Mouse (Mus musculus) embryonic facial prominence, embryonic 14.5 days (tissue): ENCODE results near the gene Hoxc5. TPM values are rescaled to one million over a fixed set of nuclear protein-coding genes. Genes with fewer than 3 reads are reported as not detected.

Source experiments
- ATAC-seq: fragments of 200-750 bp; cut with Nextera tagmentation; 2 replicates; pipeline ENCODE4 v1.8.0; 2017; ENCODE audit warnings: low read depth, moderate number of reproducible peaks, moderate TSS enrichment
- DNase-seq: peaks from one replicate; pipeline ENCODE4 v3.0.0-alpha.2; 2015; ENCODE audit warnings: low spot score
- H3K27ac ChIP-seq: fragments of 300-500 bp; sonication (generic); replicated peaks from 2 replicates; pipeline ENCODE4 v1.5.1; 2014; ENCODE audit warnings: low read depth, mild to moderate bottlenecking, low read length, moderate library complexity
- H3K27me3 ChIP-seq: fragments of 300-500 bp; sonication (generic); replicated peaks from 2 replicates; pipeline ENCODE4 v1.6.1; 2014; ENCODE audit warnings: low read length; ENCODE audit not compliant: control insufficient read depth, insufficient read depth
- H3K36me3 ChIP-seq: fragments of 300-500 bp; sonication (generic); 2 replicates; pipeline ENCODE4 v1.6.1; 2014; ENCODE audit warnings: low read length, mixed read lengths; ENCODE audit not compliant: control insufficient read depth, insufficient read depth
- H3K4me1 ChIP-seq: fragments of 300-500 bp; sonication (generic); 2 replicates; pipeline ENCODE4 v1.6.1; 2014; ENCODE audit warnings: antibody characterized with exemption, low read length; ENCODE audit not compliant: control insufficient read depth, insufficient read depth
- H3K4me2 ChIP-seq: fragments of 300-500 bp; sonication (generic); 2 replicates; pipeline ENCODE4 v1.6.1; 2014; ENCODE audit warnings: low read depth, mild to moderate bottlenecking, low read length, moderate library complexity, mixed read lengths
- H3K4me3 ChIP-seq: fragments of 300-500 bp; sonication (generic); 2 replicates; pipeline ENCODE4 v1.5.1; 2014; ENCODE audit warnings: low read depth, mild to moderate bottlenecking, low read length
- H3K9ac ChIP-seq: fragments of 300-500 bp; sonication (generic); 2 replicates; pipeline ENCODE4 v1.6.1; 2014; ENCODE audit warnings: low read depth, mild to moderate bottlenecking, low read length, moderate library complexity, mixed read lengths
- H3K9me3 ChIP-seq: fragments of 300-500 bp; sonication (generic); 2 replicates; pipeline ENCODE4 v1.6.1; 2016; ENCODE audit warnings: low read length; ENCODE audit not compliant: control insufficient read depth
- WGBS: fragments of 180-500 bp; shearing (Covaris S2); extraction: QIAGEN DNeasy Blood & Tissue Kit; methylation state at CpG from one replicate; pipeline ENCODE4 v1.1.7; 2014; 5-methylcytosine and 5-hydroxymethylcytosine counted together
- polyA plus RNA-seq: library from polyadenylated mRNA; unstranded; fragments of >200 nt; fragmentation: Nextera tagmentation; extraction: Ambion mirVana; gene quantifications from 2 replicates; pipeline ENCODE4 v1.2.1, GENCODE M21; 2014

Hoxc5 gene
- polyA plus RNA-seq, 1 experiment from 2014 or later: 0.96 TPM

GRCm38 (mm10) chr15:102953561-102953960 is 13.7 kb upstream of the Hoxc5 start:
- no peak for DNase-seq
- WGBS: 4% methylated on average over 6 of the region's 6 CpGs
- H3K9me3 ChIP-seq: no peaks in the 10 kb centered on the region
- H3K9ac ChIP-seq: no peak overlapping the region
- peaks cover 99% of the 10 kb centered on the region for H3K27me3 ChIP-seq
- H3K4me2 ChIP-seq: no peak overlapping the region
- ATAC-seq: no peak
- H3K27ac ChIP-seq: no peak overlapping the region
- H3K4me3 ChIP-seq: no peak overlapping the region
- H3K4me1 ChIP-seq: no peaks in the 10 kb centered on the region
- no peaks in the 10 kb centered on the region for H3K36me3 ChIP-seq

DNA sequence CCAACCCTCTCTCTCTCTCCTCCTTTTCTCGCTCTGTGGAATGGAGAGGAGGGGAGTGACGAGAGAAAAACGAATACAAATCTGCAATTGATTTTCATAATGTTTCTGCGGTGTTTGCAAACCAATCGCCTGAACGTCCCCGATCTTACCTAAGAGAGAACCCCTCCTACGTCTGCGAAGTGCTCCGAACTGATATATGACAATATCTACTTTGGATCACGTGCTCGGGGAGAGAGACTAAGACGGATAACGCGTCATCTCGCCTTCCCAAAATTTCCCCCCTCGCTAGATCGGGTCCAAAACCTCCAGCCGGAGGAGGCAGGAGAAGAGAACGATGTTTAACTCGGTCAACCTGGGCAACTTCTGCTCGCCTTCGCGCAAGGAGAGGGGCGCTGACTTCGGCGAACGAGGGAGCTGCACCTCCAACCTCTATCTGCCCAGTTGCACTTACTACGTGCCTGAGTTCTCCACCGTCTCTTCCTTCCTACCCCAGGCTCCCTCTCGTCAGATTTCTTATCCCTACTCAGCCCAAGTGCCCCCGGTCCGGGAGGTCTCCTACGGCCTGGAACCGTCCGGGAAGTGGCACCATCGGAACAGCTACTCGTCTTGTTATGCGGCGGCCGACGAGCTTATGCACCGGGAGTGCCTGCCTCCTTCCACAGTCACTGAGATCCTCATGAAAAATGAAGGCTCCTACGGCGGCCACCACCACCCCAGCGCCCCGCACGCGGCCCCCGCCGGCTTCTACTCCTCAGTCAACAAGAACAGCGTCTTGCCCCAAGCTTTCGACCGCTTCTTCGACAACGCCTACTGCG is 12.8 kb upstream of the Hoxc5 start, which contains the start of gene Hoxc11:
Gene Hoxc11, plus strand, starts transcription at position 236 of the 815 bp plus-strand sequence.
- no peaks in the 10 kb centered on the region for H3K4me1 ChIP-seq
- H3K9ac ChIP-seq: no peak within 1 kb of the TSS
- no peak within 1 kb of the TSS for H3K4me2 ChIP-seq
- no peaks in the 10 kb centered on the region for H3K9me3 ChIP-seq
- 1% methylated on average over 51 of the region's 57 CpGs for WGBS
- no peak for ATAC-seq
- H3K4me3 ChIP-seq: 0 out of 2 replicates have a peak within 1 kb of the TSS, but pooled peaks have one; percentile 10
- H3K27ac ChIP-seq: no peak within 1 kb of the TSS
- peaks cover 98% of the 10 kb centered on the region for H3K27me3 ChIP-seq
- H3K36me3 ChIP-seq: no peaks in the 10 kb centered on the region
- DNase-seq: no peak

DNA sequence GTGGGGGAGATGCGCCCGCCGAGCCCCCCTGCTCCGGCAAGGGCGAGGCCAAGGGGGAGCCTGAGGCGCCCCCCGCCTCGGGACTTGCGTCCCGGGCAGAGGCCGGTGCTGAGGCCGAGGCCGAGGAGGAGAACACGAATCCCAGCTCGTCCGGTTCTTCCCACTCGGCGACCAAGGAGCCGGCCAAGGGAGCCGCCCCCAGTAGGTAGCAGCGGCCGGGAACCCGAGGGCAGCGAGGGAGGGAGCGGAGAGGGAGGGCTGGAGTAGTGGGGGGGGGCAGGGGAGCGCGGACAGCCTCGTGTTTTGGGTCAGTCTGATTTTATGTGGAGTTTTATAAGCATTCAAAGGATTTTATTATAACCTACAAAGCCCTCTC is 12.2 kb upstream of the Hoxc5 start:
- no peak overlapping the region for H3K9ac ChIP-seq
- no peak overlapping the region for H3K27ac ChIP-seq
- H3K4me1 ChIP-seq: no peaks in the 10 kb centered on the region
- no peaks in the 10 kb centered on the region for H3K36me3 ChIP-seq
- 0 out of 2 replicates have a peak overlapping the region, but pooled peaks have one; percentile 10 for H3K4me3 ChIP-seq
- H3K27me3 ChIP-seq: peaks cover 98% of the 10 kb centered on the region
- no peak overlapping the region for H3K4me2 ChIP-seq
- ATAC-seq (no peak), DNase-seq (no peak)
- WGBS: under 1% methylated on average over 26 of the region's 28 CpGs
- H3K9me3 ChIP-seq: no peaks in the 10 kb centered on the region

DNA sequence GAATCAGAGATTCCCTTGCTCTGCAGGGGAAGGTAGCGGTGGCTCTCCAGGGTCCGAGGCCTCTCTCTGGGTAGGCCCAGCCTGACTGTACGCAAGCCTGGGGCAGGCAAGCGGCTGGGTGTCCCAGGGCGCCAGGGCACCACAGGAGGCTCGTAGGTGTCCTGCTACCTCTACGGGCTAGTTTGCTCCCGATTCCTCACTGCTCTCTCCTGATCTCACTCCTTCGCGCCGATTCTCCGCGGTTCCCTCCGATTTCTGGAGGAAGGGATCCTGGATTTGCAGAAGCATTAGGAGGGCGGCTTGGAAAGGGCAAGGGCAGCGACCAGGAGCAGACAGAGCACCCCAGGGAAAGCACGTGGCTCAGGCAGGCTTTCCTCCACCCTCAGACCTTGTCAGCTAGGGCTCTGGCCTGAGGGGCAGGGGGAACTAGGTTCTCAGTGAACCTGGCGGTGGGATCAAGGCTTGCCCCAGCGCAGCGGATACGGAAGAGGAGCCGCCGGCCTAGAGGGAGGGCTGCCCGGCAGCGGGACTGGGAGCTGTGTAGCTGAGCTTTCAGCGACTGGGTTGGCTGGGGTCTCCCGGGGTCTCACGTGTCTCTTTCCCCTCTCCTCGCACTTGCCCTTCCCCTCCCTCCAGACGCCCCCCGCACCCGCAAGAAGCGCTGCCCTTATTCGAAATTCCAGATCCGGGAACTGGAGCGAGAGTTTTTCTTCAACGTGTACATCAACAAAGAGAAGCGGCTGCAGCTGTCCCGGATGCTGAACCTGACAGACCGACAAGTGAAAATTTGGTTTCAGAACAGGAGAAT is 11.2 kb upstream of the Hoxc5 start:
- H3K27ac ChIP-seq: no peak overlapping the region
- H3K4me1 ChIP-seq: no peaks in the 10 kb centered on the region
- no peak overlapping the region for H3K4me3 ChIP-seq
- DNase-seq (no peak), ATAC-seq (no peak)
- no peak overlapping the region for H3K9ac ChIP-seq
- peaks cover 98% of the 10 kb centered on the region for H3K27me3 ChIP-seq
- H3K4me2 ChIP-seq: no peak overlapping the region
- WGBS: 2% methylated on average over 31 of the region's 40 CpGs
- no peaks in the 10 kb centered on the region for H3K9me3 ChIP-seq
- H3K36me3 ChIP-seq: no peaks in the 10 kb centered on the region

- H3K4me3 ChIP-seq: no peak overlapping the region
- DNase-seq (no peak), ATAC-seq (no peak)
- H3K27me3 ChIP-seq: peaks cover 98% of the 10 kb centered on the region
- H3K36me3 ChIP-seq: no peaks in the 10 kb centered on the region
- H3K4me2 ChIP-seq: no peak overlapping the region
- H3K27ac ChIP-seq: no peak overlapping the region
- no peaks in the 10 kb centered on the region for H3K4me1 ChIP-seq
- 1% methylated on average over 12 of the region's 12 CpGs for WGBS
- no peaks in the 10 kb centered on the region for H3K9me3 ChIP-seq
- no peak overlapping the region for H3K9ac ChIP-seq
These were observed 10.3 kb upstream of the Hoxc5 start for GRCm38 (mm10) chr15:102956906-102957305.

GRCm38 (mm10) chr15:102959663-102960191 is 7.5 kb upstream of the Hoxc5 start:
- Histone ChIP-seq H3K9me3 (no peaks in the 10 kb centered on the region), H3K27me3 (peaks cover 98% of the 10 kb centered on the region), H3K9ac (no peak overlapping the region), H3K27ac (no peak overlapping the region), H3K4me3 (no peak overlapping the region), H3K4me2 (no peak overlapping the region), H3K4me1 (no peaks in the 10 kb centered on the region), H3K36me3 (no peaks in the 10 kb centered on the region)
- ATAC-seq (no peak), DNase-seq (no peak)
- under 1% methylated on average over 13 of the region's 13 CpGs for WGBS

DNA sequence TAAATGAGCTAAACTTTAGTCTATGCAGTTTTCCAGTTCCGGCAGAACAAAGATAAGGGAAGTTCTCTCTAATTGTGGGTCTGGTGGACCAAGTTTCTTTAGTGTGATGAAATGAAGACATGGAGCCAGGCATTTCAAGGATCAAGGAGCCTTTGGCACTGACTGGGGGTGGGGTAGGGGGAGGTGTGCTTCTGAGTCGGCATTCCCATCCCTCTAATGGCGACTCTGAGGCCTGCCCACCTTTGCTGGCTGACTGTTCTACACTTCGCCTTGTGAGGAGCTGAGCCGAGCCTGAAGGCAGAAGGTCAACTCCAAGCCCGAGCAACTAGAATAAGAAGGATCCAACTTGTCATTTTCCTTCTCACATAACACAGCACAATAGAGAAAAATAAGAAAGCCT is 5.5 kb upstream of the Hoxc5 start:
- Histone ChIP-seq H3K4me2 (no peak overlapping the region), H3K9ac (no peak overlapping the region), H3K27ac (no peak overlapping the region), H3K4me1 (no peaks in the 10 kb centered on the region), H3K4me3 (no peak overlapping the region), H3K9me3 (no peaks in the 10 kb centered on the region), H3K36me3 (no peaks in the 10 kb centered on the region), H3K27me3 (peaks cover 98% of the 10 kb centered on the region)
- DNase-seq (no peak), ATAC-seq (no peak)
- WGBS: 6% methylated on average over 6 of the region's 6 CpGs

- Histone ChIP-seq H3K27ac (no peak overlapping the region), H3K9me3 (no peaks in the 10 kb centered on the region), H3K27me3 (peaks cover 98% of the 10 kb centered on the region), H3K9ac (no peak overlapping the region), H3K36me3 (no peaks in the 10 kb centered on the region), H3K4me3 (no peak overlapping the region), H3K4me2 (no peak overlapping the region), H3K4me1 (no peaks in the 10 kb centered on the region)
- DNase-seq: no peak
- ATAC-seq: no peak
- 2% methylated on average over 13 of the region's 13 CpGs for WGBS
These were observed 4.8 kb upstream of the Hoxc5 start for GRCm38 (mm10) chr15:102962492-102962891.
